ENCODE assay signal across 16 mouse cellular contexts in the genomic region with DNA sequence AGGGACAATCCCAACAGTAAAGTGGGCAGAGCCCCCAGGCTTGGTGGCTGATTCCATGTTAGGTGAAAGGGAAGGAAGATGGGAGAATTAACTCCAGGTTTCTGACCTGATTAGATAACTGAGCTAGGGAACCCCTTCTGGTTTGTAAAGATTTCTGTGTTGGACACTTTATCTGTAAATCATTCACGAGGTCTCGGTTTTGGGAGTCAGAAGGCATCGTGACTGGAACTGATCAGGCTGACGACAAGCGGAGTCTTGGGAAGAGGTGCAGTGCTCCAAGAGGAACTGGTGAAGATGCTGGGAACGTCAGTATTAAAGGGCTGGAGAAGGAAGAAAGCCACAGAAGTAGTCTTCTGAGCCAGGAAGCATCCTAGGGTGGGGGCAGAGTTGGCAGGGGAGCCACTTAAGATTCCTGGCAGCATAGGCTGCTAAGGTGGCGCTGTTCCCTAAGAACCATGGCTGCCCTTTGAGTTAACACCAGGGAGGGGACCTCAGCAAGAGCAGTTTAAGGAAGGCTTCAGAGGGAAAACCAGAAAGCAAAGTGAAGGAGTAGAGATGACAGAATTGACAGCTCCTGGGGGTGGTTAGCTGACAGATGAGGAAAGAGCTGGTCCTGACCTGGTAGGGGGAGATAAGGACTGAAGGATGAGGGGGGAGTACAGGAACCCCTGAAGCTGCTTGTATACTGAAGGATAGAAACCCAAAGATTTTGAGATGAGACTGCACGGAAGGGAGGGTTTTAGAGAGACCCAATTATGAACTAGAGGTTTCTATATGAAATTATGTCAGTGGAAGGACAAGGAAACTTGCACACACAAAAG.
DNase-seq lines count a peak whose midpoint lies in the region; ATAC-seq and TF ChIP-seq lines count a peak whose summit lies in the region.
"Had no signal": no experiment of that assay in that cellular context is flagged by ENCODE, and none has a peak within 500 bp of the region (broad histone marks: within the 10 kb centered on the region; RNA-seq: fewer than 3 reads in every experiment).

No protein-coding gene starts in this region.

- peaks cover 35% of the 10 kb centered on the region for H3K36me3 ChIP-seq in intestine, postnatal 0 days (ENCODE audit: control insufficient read depth, insufficient read depth)
- H3K36me3 ChIP-seq in intestine, embryonic 16.5 days (ENCODE audit: control insufficient read depth, insufficient read depth, low read length) = peaks cover 8% of the 10 kb centered on the region; the same call in 1 of the 2 replicates
- H3K36me3 ChIP-seq in liver, embryonic 13.5 days = 0 out of 2 replicates have a peak, but pooled peaks cover 7% of the 10 kb centered on the region
- H3K36me3 ChIP-seq: forebrain, embryonic 15.5 days had no signal

- TF ChIP-seq CTCF in intestine, postnatal 0 days (IDR thresholded peaks at IDR 0.05; ENCODE audit: low read depth) = 0 out of 2 replicates have a peak, but pooled peaks have one; percentile 11
- peak; percentile 10; the same call in 1 of the 2 replicates for TF ChIP-seq CTCF in lung, adult 2 months (IDR thresholded peaks at IDR 0.05; ENCODE audit: insufficient read depth, low read length)

- H3K4me1 ChIP-seq in intestine, postnatal 0 days (replicated peaks; ENCODE audit: control insufficient read depth, insufficient read depth, low read length) = no peaks in the 10 kb centered on the region
- H3K4me1 ChIP-seq in intestine, embryonic 16.5 days (ENCODE audit: control insufficient read depth, insufficient read depth, low read length) = 0 out of 2 replicates have a peak, but pooled peaks cover 4% of the 10 kb centered on the region
- peaks cover 3% of the 10 kb centered on the region; the same call in 1 of the 2 replicates for H3K4me1 ChIP-seq in lung, adult 2 months (ENCODE audit: control insufficient read depth, insufficient read depth, low read length)
- H3K4me1 ChIP-seq in liver, embryonic 13.5 days (replicated peaks) = peaks cover 10% of the 10 kb centered on the region
- H3K4me1 ChIP-seq: forebrain, embryonic 15.5 days had no signal

- no peak for DNase-seq in lung, adult 2 months
- DNase-seq in lung, postnatal 4 days = no peak
- DNase-seq in MEL-GATA-1-ER (ENCODE audit: extremely low read depth, low read depth) = peak; percentile 16
- no peak for DNase-seq in liver, embryonic 13.5 days
- no peak for DNase-seq in gastrocnemius, postnatal 10 days
- DNase-seq: cerebellum, adult 11 months; heart, adult 11 months had no signal

- H3K4me2 ChIP-seq in intestine, postnatal 0 days (replicated peaks; ENCODE audit: low read depth) = no peak overlapping the region
- no peak overlapping the region for H3K4me2 ChIP-seq in intestine, embryonic 16.5 days (ENCODE audit: low read depth, low read length)
- no peak overlapping the region for H3K4me2 ChIP-seq in liver, embryonic 13.5 days
- H3K4me2 ChIP-seq: embryonic facial prominence, embryonic 12.5 days; forebrain, embryonic 15.5 days; limb, embryonic 15.5 days; stomach, embryonic 15.5 days had no signal

- no peak overlapping the region for H3K4me3 ChIP-seq in intestine, postnatal 0 days (ENCODE audit: low read depth, low read length)
- no peak overlapping the region for H3K4me3 ChIP-seq in intestine, embryonic 16.5 days (ENCODE audit: low read length)
- H3K4me3 ChIP-seq in lung, adult 2 months (replicated peaks; ENCODE audit: extremely low read depth, low read depth, low read length) = no peak overlapping the region
- H3K4me3 ChIP-seq in liver, embryonic 13.5 days (replicated peaks) = no peak overlapping the region
- H3K4me3 ChIP-seq: embryonic facial prominence, embryonic 12.5 days; forebrain, embryonic 15.5 days; hindbrain, embryonic 10.5 days; limb, embryonic 15.5 days; stomach, embryonic 15.5 days had no signal

- no peaks in the 10 kb centered on the region for H3K9me3 ChIP-seq in intestine, postnatal 0 days (ENCODE audit: control insufficient read depth)
- no peaks in the 10 kb centered on the region for H3K9me3 ChIP-seq in intestine, embryonic 16.5 days (ENCODE audit: control insufficient read depth, low read length)
- no peaks in the 10 kb centered on the region for H3K9me3 ChIP-seq in liver, embryonic 13.5 days (replicated peaks)
- H3K9me3 ChIP-seq: embryonic facial prominence, embryonic 12.5 days; forebrain, embryonic 15.5 days; hindbrain, embryonic 10.5 days; limb, embryonic 15.5 days; stomach, embryonic 15.5 days had no signal

- 74% methylated on average over 8 of the region's 8 CpGs for WGBS in intestine, postnatal 0 days
- 81% methylated on average over 8 of the region's 8 CpGs for WGBS in intestine, embryonic 16.5 days
- WGBS in lung, adult 2 months = 62% methylated on average over 8 of the region's 8 CpGs
- 28% methylated on average over 8 of the region's 8 CpGs for whole genome bisulfite sequencing in liver, embryonic 13.5 days (ENCODE audit: insufficient replicate concordance)

- no peak for ATAC-seq in intestine, postnatal 0 days
- ATAC-seq in intestine, embryonic 16.5 days = no peak
- 0 out of 2 replicates have a peak, but pooled peaks have one; percentile 36 for ATAC-seq in liver, embryonic 13.5 days (ENCODE audit: low read depth)
- ATAC-seq: forebrain, embryonic 15.5 days; midbrain, embryonic 16.5 days had no signal

- TF ChIP-seq POLR2A in lung, adult 2 months (IDR thresholded peaks at IDR 0.05; ENCODE audit: borderline replicate concordance, extremely low read depth, low read depth, low read length) = no peak

- H3K9ac ChIP-seq in intestine, postnatal 0 days (ENCODE audit: low read depth, low read length) = no peak overlapping the region
- H3K9ac ChIP-seq in intestine, embryonic 16.5 days (ENCODE audit: low read depth, low read length) = no peak overlapping the region
- H3K9ac ChIP-seq in liver, embryonic 13.5 days = no peak overlapping the region
- H3K9ac ChIP-seq: embryonic facial prominence, embryonic 12.5 days; forebrain, embryonic 15.5 days; limb, embryonic 15.5 days; stomach, embryonic 15.5 days had no signal

- H3K27ac ChIP-seq in intestine, postnatal 0 days (ENCODE audit: low read depth, low read length) = no peak overlapping the region
- H3K27ac ChIP-seq in intestine, embryonic 16.5 days (ENCODE audit: low read length) = no peak overlapping the region
- no peak overlapping the region for H3K27ac ChIP-seq in liver, embryonic 13.5 days
- H3K27ac ChIP-seq: embryonic facial prominence, embryonic 12.5 days; forebrain, embryonic 15.5 days; hindbrain, embryonic 10.5 days; limb, embryonic 15.5 days; macrophage; stomach, embryonic 15.5 days had no signal

- H3K27me3 ChIP-seq in intestine, postnatal 0 days (replicated peaks; ENCODE audit: control insufficient read depth, insufficient read depth, low read length) = no peaks in the 10 kb centered on the region
- no peaks in the 10 kb centered on the region for H3K27me3 ChIP-seq in intestine, embryonic 16.5 days (replicated peaks; ENCODE audit: control insufficient read depth, insufficient read depth, low read length)
- no peaks in the 10 kb centered on the region for H3K27me3 ChIP-seq in liver, embryonic 13.5 days
- H3K27me3 ChIP-seq: embryonic facial prominence, embryonic 12.5 days; forebrain, embryonic 15.5 days; limb, embryonic 15.5 days; stomach, embryonic 15.5 days had no signal
